Comparison of ENCODE assay signal across 8 mouse cellular contexts in genomic region chr9:107296016-107296040, GRCm38 (mm10). TPM values are rescaled to one million over a fixed set of nuclear protein-coding genes. Genes with fewer than 3 reads are reported as not detected.
DNase-seq lines count a peak whose midpoint lies in the region; ATAC-seq and TF ChIP-seq lines count a peak whose summit lies in the region.

Gene Cish, plus strand, starts transcription at chr9:107296026.

- no peaks in the 10 kb centered on the region for H3K9me3 ChIP-seq in liver, postnatal 0 days (ENCODE audit: low read length)

- intact Hi-C loops in left cerebral cortex, adult 2 months (cut with DNase I) = loop anchor here (10.0 kb wide), 1 partner anchor 611 kb away; the partner anchor contains the start of gene Tex264
- intact Hi-C loops in left cerebral cortex, postnatal 10 days (cut with DNase I) = loop anchor here (5.0 kb wide), 1 partner anchor 221 kb away; no protein-coding TSS in a partner anchor
- intact Hi-C loops in heart, postnatal 14 days (cut with DNase I) = no loop called here
- intact Hi-C loops in left cerebral cortex, postnatal 14 days (cut with DNase I) = no loop called here

- TF ChIP-seq EP300 in liver, postnatal 0 days (IDR thresholded peaks at IDR 0.05; ENCODE audit: low read depth) = no peak

- peak within 1 kb of the TSS; percentile 77 for H3K27ac ChIP-seq in left cerebral cortex, adult 2 months
- H3K27ac ChIP-seq in brown adipose tissue, adult 24 weeks (replicated peaks; ENCODE audit: low read depth, low read length) = peak within 1 kb of the TSS; percentile 74
- H3K27ac ChIP-seq in liver, postnatal 0 days (ENCODE audit: low read depth) = peak within 1 kb of the TSS; percentile 94

- ATAC-seq in liver, postnatal 0 days = no peak

- H3K27me3 ChIP-seq in liver, postnatal 0 days (ENCODE audit: insufficient read depth, low read length) = no peaks in the 10 kb centered on the region

- no peaks in the 10 kb centered on the region for H3K4me1 ChIP-seq in brown adipose tissue, adult 24 weeks (ENCODE audit: control insufficient read depth, insufficient read depth, insufficient read length, low read length)
- H3K4me1 ChIP-seq in liver, postnatal 0 days (ENCODE audit: insufficient read depth) = peaks cover 26% of the 10 kb centered on the region

- H3K9ac ChIP-seq in liver, postnatal 0 days (replicated peaks) = peak within 1 kb of the TSS; percentile 82

- peaks cover 11% of the 10 kb centered on the region for H3K36me3 ChIP-seq in liver, postnatal 0 days (replicated peaks; ENCODE audit: insufficient read depth, low read length)

- DNase-seq in left cerebral cortex, adult 2 months (ENCODE audit: extremely low spot score in 1 of 2, low spot score in 2 of 2) = no peak
- DNase-seq in left cerebral cortex, postnatal 10 days (ENCODE audit: extremely low spot score in 1 of 2, low spot score in 2 of 2) = no peak
- DNase-seq in heart, postnatal 14 days = no peak
- DNase-seq in liver, postnatal 0 days = no peak
- no peak for DNase-seq in ovary, postnatal 36 days (ENCODE audit: low spot score)
- no peak for DNase-seq in left cerebral cortex, postnatal 14 days (ENCODE audit: low spot score in 2 of 2)
- no peak for DNase-seq in c-Kit-positive CD71-positive TER-119-positive erythroid progenitor cells, embryonic 14.5 days (ENCODE audit: low spot score)

- TF ChIP-seq CTCF in left cerebral cortex, adult 2 months (IDR thresholded peaks at IDR 0.05) = no peak
- no peak for TF ChIP-seq CTCF in liver, postnatal 0 days (IDR thresholded peaks at IDR 0.05; ENCODE audit: low read depth)

- H3K4me2 ChIP-seq in liver, postnatal 0 days (ENCODE audit: low read depth, low read length) = peak within 1 kb of the TSS; percentile 94

- H3K4me3 ChIP-seq in left cerebral cortex, adult 2 months = peak within 1 kb of the TSS; percentile 77
- peak within 1 kb of the TSS; percentile 72 for H3K4me3 ChIP-seq in brown adipose tissue, adult 24 weeks (ENCODE audit: insufficient read depth, low read depth, low read length)
- peak within 1 kb of the TSS; percentile 81 for H3K4me3 ChIP-seq in liver, postnatal 0 days (ENCODE audit: low read depth, low read length)

RNA-seq across cellular contexts. Expression of gene Cish, which starts in this region (rescaled TPM):
- total RNA-seq in left cerebral cortex, adult 2 months (2021) = 10 to 100 TPM in 1 of 2 experiments, 1 to 10 TPM in 1; 9.6 to 10.7 TPM
- 10 to 100 TPM in 1 of 2 experiments, 1 to 10 TPM in 1; 9.4 to 11.8 TPM for total RNA-seq in left cerebral cortex, postnatal 10 days (2021)
- 23.1 and 44.9 TPM in 2 replicates for polyA plus RNA-seq in brown adipose tissue, adult 24 weeks (2012; ENCODE audit: insufficient read depth, insufficient read length, missing spikeins)
- total RNA-seq in heart, postnatal 14 days (2021) = 100 to 1,000 TPM; 232 TPM
- 17.1 and 21.9 TPM in 2 replicates for polyA plus RNA-seq in liver, postnatal 0 days (2015; fragmentation: Nextera tagmentation; extraction: Ambion mirVana)
- 10 to 100 TPM in 1 of 2 experiments, 1 to 10 TPM in 1; 6.7 to 11.1 TPM for total RNA-seq in left cerebral cortex, postnatal 14 days (2021)

Comparison
In these comparisons a context has a peak if more than half of its experiments do, and no peak if none do; other contexts are left out.
1. RNA of gene Cish (total RNA-seq): 232 TPM in heart, postnatal 14 days; 9.4 to 11.8 TPM in left cerebral cortex, postnatal 10 days, 6.7 to 11.1 TPM in left cerebral cortex, postnatal 14 days and 9.6 to 10.7 TPM in left cerebral cortex, adult 2 months; every median in the first group is over 10 times any median in the second.
2. intact Hi-C loops: an anchor here in left cerebral cortex, adult 2 months (10.0 kb wide) and left cerebral cortex, postnatal 10 days (5.0 kb wide); none called in heart, postnatal 14 days and left cerebral cortex, postnatal 14 days.
3. Peak in every context shown above with its lines, with median percentiles within 50 percentile points of each other: H3K27ac ChIP-seq and H3K4me3 ChIP-seq.